Mouse (Mus musculus) spleen, postnatal 14 days (tissue): ENCODE results near the gene Tm6sf2.
"Not testable (repeated sequence)": the region's sequence is repeated elsewhere in the genome, so short reads cannot be mapped to it uniquely, and the experiment has no call there.

Experiments used
- DNase-seq, 2 experiments: peaks; one replicate each; pipeline ENCODE4 v3.0.0; 2021 to 2022; ENCODE audit warnings: low spot score in 2 of 2

The Tm6sf2 gene

DNA sequence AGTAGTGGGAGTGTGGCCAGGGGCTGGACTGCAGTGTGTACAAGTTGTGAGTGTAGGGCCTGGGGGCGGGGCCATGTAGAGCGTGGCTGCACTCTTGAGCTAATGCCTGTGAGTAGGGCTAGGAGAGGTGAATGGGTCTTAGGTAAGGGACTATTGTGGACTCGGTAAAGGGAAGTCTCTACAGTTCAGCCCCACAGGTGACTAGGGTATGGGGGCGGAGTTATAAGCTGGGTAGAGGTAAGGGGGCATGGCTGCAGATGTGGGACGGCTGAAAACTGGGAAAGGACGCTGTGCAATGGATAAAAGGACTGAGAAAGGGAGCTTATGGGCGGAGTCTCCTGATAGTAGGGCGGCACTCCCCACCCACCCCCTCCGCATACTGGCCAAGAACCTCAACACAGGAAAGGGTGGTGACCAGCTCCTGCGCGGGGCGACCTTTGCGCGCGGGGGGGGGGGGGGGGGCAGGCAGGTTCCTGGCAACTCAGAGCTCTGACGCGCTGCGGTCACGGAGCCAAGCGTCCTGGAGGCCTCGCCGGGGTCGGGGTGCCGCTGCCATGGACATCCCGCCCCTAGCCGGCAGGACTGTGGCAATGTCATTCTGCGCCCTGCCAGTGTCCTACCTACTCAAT, at the start of gene Tm6sf2:
Tm6sf2 (plus strand) TSS at position 484 of the 629 bp plus-strand sequence.
- DNase-seq: no peak

DNA sequence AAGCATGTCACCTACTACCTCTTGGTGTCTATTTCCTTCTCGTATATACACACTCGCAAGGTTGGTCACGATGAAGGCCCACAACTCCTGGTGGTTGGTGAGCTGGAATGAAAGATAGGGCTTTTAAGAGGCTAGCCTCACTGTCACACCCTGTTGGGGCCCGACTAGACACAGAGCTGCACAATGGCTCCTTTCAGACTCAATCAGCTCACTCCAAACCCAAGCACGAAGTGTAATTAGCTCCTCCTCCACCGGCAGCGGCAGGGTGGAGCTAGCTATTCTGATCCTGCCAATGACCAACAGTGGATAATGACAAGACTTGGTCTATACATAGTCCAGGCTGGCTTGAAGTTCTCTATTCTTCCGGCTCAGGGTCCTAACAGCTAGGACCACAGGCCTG, 49.1 kb upstream of the Tm6sf2 start:
- no peak for DNase-seq

DNA sequence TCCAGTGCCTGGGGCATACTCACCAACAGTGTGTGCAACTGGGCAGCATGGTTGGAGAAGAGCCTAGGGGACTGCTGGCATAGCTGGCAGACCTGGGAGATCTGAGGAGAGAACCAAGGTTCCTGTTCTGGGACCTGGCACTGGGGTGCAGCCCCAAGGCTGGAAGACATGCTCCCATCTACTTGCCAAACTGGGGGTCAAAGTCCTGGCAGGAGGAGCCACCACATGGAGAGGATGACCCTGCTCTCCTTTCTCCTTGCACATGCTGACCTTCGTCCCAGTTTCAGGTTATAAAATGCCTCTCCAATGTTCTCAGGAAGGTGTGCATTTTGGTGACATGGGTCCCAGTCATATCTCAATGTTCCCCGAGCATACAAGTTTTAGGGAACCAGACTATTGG, 46.6 kb upstream of the Tm6sf2 start:
- no peak for DNase-seq

DNA sequence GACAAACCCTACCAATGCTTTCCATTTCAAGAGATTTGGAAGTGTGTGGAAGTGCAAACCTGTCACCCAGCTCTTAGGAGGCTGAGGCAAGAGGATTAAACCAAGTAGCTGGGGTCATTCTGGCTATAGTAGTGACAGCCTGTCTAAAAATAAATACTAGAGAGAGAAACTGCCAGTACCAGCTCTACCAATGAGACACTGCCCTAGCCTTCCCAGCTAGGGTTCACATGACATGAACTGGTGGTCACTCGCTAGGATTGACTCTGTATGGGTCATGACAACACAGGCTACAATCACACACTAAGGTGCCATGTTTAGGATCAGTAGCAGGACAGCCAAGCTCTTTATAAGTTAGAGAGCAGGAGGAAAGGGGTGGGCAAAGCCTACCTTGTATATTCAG, 42.5 kb upstream of the Tm6sf2 start:
- DNase-seq: no peak

DNA sequence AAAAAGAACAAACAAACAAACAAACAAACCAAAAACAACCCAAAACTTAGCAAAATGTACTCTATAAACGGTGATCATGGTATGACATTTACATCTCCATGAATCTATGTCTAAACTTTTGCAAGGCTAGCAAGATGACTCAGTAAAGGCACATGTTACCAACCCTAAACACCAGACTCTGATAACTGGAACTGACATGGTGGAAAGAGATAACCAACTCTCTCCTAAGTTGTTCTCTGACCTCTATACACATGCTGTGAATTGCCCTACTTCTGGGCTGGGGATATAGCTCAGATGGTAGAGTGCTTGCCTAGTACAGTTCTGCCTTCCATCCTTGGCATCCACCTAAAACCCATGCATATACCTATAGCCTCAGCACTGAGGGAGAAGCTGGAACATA, 34.7 kb upstream of the Tm6sf2 start:
- DNase-seq: no peak

DNA sequence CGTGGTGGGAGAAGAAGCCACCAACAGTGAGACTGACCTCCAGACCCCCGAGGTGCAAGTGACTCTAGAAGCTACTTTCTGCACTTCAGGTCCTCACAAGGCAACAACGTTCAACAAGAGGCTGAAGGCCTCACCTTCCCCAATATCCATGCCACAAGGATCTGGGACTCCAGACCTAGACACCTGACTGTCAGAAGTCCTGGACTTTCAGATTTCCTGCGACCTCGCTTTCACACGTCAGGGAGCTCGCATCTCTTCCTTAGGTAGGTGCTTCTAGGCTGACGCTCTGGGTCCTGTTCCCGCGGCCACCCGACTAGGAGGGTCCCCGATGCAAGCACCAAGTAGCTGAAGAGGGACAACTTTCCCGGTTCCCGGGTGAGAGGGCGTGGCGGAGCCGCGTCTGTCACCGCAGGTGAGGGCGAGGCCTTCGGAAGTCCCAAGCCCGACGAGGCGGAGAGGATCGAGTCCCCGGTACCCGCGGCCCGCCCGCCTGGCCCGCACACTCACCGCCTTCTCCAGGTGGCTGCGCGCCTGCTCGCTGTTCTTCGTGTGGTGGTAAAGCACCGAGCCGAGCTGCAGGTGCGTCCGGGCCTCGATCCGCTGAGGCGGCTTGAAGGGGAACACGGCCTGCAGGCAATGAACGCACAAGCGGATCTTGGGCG, 30.7 kb upstream of the Tm6sf2 start:
- peak; percentile 29 to 34 for DNase-seq

DNA sequence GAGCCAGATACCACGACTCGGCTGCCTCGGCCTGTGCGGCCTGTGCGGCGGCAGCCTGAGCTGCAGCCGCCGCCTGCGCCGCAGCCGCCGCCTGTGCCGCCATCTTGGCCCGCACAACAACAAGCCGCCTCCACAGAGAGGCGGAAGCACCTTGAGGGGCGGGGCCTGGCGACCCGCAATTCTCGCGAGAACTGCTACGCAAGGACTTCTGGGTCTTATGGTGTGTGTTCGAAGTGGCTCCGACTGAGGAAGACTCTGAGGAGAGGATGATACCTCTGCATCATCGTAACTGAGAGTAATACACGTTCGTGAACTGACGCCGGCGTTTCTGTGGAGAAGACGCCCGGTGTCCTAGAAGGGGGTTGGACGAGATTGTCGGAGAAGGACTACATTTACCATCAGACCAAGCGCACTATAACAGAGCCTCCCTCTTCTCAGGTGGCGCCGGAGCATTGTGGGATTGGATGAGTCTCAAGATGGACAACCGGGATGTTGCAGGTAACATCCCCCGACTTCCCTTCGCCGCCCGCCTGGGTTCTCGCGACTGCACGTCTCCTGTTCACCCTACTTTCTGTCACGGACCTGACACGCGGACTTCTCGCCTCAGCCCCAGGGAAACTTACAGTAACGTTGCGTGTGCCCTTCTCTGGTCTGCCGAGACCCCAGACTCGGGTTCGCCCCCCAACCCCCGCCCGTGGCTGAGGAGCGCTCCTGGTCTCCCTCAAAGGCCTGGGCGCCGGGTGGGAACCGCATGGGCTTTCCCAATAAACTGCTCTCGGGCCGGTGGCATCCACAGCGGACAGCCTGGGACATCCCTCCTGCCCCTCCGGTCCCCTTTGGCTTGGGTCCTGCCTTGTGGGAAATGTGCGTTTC, 29.9 kb upstream of the Tm6sf2 start, which contains the start of the genes Mau2 and Sugp1:
Mau2 (minus strand) TSS at position 152 of the 873 bp plus-strand sequence.
Sugp1 (plus strand) TSS at position 231 of the 873 bp plus-strand sequence.
- peak; percentile 94 to 97 for DNase-seq

DNA sequence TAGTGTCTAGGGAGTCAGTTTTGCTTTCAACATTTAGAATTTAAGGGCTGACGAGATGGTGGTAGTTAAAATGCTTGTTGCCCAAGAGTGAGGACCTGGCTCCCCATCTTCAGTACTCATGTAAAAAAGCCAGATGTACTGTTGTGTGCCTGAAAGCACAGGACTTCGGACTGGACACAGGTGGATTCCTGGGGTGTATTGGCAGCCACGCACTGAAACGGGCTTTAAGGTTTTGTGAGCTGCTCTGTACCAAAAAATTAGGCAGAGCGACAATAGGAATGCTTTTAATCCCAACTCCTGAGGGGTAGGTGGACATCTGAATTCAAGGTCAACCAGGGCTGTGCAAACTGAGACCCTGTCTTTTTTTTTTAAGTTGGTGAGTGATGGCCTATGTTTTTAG, 28.7 kb upstream of the Tm6sf2 start:
- no peak for DNase-seq

DNA sequence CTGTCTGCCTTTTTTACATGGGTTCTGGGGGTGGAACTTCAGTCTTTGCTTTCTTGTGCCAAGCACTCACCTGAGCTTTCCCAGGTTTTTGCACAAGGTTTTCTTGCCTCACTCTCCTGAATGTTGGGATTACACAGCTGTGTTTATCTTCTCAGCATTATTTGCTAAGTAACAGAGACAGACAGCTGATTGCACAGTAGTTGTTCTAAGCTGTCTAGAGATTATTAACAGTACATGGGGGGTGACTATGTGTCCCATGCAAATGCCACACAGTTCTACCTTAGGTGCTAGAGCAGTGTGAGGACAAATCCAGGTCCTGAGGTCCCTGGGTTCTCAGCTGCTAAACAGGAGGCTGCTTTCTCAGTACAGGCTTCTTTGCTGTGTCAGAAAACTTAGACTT, 23.1 kb upstream of the Tm6sf2 start:
- no peak for DNase-seq

DNA sequence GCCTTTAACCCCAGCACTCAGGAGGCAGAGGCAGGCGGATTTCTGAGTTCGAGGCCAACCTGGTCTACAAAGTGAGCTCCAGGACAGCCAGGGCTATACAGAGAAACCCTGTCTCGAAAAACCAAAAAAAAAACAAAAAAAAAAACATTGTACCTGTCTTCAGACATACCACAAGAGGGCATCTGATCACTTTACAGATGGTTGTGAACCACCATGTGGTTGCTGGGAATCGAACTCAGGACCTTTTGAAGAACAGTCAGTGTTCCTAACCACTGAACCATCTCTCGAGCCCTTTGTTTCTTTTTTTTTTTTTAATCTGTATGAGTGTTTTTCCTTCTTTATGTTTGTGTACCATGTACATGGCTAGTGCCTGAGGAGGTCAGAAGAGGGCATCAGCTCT, 22.3 kb upstream of the Tm6sf2 start:
- not testable (repeated sequence) for DNase-seq

DNA sequence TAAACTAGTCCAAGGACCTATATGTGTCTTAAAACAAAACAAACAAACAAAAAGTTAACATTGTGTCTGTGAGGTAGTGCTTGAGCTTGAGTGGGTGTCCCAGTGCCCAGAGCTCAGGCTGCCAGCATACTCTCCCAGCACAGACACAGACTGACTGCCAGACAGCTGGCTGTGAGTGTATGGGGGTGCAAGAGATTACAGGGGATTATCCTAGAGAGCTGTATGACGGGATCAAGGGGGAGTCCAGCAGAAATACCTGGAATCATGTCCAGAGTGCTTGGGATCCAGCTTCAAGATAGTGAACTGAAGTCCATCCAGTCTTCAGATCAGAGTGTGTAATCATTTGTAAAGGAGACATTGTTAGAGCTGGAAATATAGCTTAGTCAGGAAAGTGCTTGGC, 15.0 kb upstream of the Tm6sf2 start:
- no peak for DNase-seq

DNA sequence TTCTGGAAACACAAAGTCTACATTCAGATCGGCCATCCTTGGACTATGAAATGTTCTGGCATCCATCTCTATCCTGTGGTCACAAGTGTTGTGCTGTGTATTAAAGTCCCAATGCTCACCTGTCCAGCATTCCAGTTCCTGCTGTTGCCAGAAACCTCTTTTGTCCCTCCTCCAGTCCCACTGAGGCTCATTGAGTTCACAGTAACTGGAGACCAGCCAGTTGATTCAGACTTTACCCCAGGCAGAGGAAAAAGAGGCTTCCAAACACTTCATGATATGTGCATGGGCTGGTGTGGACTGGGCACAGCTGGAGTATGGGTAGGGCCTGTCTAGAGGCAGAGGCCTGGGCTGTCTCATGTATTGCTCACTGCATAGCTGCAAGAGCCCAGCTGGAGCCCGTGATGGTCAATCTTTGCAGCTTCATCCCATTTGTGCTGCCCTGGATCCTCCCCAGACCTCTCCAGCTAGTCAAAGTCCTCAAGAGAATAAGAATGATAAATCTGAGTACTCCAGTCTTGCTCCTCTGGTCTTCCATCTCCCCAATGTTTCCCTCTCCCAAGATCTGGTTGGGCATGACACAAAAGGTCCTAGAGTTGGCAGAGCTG, 786 bp upstream of the Tm6sf2 start:
- no peak for DNase-seq

DNA sequence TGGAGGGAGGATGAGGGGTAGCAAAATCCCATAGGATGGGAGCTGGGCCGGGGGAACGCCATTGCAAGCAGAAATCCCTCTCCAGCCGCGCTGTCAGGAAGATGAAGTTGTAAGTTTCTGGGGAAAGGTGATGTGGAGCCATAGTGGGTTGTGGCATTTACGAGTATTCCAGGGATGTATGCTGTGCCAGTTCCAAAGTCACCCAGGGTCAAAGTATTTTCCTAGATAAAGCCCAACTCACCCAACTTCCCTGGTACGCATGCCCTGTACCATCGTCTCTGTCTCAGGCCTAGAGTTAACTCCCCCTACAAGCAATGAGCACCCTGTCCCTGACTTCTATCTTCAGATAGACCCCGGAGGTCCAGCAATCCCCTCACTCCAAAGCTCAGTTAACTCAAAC, 396 bp downstream of the Tm6sf2 start:
- no peak for DNase-seq

DNA sequence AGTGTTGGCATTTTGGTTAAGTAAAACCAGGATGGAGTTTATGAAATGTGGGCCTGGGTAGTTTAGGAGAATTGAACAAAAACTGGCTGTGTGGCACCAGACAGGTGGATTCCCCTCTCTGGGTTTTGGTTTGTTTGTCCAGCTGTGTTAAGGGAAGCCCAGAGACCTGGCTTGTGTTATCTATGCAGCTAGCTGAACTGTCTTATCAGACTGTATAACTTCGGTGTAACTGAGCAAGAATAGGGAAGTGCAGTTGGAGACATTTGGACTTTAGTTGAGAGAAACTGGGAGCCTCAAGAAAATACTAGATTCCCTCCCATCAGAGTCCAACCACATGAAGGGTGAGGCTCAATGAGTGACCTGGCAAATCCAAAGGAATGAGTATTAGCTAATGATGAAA, 958 bp downstream of the Tm6sf2 start:
- DNase-seq: no peak

DNA sequence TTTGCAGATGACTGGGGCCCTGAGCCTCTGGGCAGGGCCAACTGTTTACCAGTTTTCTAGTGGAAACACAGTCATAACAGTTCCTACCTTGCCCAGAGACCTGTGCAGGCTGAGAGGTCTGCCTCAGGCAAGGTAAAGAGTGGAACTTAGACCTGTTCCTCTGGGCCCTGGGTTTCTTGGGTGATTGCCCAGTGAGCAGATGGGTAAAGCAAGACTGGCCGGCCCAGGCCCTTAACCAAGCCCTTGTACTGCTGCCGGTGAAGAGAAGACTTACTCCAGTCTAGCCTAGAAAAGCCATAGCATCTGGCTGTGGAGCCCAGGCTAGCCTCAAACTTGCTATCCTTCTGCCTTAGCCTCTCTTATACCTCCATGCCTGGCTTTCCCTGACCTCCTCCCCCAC, 9.3 kb downstream of the Tm6sf2 start:
- no peak for DNase-seq

DNA sequence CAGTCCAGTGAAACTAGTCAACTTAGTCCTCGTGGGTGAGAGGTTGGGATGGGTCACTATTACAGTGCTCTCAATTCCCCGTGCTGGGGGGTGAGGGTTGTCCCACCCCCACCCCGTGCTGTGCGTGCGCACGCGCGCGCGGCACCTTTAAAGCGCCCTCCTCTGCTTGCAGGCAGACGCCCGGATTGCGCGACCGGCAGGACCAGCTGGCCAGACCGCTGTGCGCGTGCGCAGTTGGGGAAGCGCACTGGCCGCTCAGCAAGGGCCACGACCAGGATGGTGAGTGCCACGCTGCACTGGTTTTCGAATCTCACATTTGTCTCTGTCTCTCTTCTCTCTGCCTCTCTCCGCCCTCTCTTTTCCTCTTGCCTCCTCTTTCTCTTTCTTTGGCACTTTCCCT, 10.6 kb downstream of the Tm6sf2 start, which contains the start of gene Hapln4:
Hapln4 (plus strand) TSS at position 173 of the 400 bp plus-strand sequence.
- DNase-seq: no peak

DNA sequence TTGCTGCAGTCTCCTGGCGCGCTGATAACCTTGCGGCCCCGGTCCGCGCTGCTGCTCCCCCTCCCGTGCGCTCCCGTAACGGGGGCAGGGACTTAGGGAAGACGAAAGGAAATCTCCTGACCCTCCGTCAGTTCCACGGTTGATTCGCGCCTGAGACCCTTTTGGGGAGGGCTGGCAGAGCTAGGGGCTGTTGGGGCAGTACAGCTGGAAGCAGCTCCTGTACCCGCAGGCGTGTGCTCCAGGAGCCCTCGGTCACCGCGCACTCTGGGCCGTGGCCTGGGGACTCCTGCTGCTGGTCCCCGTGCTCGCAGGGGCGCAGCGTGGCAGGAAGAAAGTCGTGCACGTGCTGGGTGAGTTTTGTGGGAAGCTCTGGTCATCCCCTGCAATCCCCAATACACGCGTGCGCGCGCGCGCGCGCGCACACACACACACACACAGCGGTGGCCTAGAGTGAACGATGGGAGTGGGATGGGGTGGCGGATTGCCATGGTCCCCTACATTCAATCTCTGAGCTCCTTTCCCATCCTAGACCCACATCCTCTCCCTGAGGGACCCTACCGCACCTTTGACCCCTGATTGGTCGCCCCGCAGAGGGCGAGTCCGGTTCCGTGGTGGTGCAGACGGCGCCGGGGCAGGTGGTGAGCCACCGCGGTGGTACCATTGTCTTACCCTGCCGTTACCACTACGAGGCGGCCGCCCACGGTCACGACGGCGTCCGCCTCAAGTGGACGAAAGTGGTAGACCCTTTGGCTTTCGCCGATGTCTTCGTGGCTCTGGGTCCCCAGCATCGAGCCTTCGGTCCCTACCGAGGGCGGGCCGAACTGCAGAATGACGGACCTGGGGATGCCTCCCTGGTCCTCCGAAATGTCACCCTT, 11.7 kb downstream of the Tm6sf2 start:
- no peak for DNase-seq

DNA sequence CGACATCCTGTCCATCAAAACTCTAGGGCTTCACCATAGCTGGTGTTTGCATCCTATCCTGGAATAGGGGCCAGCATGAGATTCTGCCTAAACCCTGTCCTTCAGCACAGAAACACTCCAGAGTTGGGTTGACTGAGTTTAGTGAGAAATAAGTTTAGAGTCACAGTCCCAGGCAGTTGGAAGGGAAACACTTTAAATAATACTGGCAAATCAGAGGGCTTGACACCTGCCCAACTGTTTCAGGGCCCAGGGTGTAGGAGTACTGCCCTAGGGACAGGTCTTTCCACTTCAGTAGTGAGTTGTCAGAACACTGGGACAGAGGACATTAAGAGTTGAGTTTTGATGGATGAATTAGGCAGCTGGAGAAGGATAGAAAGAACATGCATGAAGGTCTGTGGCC, 13.4 kb downstream of the Tm6sf2 start:
- DNase-seq: no peak

DNA sequence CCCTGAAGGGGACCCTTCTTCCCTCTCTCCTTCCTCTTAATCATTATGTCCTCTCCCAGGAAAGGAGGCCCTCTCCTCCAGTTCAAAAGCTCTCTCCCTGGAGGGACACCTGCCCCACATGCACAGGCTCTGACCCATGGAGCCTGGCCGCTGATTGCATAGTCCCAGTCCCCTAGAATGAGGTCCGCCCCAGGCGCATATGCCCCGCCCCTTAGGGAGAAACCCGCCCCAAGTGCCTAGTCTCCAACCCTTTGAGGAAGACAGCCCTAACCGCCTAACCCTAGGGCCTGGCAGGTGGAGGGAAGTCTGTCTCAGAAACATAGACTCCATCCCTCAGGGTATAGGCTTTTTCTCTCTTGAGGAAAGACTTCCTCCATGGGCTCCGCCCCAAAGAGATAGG, 14.5 kb downstream of the Tm6sf2 start:
- no peak for DNase-seq

DNA sequence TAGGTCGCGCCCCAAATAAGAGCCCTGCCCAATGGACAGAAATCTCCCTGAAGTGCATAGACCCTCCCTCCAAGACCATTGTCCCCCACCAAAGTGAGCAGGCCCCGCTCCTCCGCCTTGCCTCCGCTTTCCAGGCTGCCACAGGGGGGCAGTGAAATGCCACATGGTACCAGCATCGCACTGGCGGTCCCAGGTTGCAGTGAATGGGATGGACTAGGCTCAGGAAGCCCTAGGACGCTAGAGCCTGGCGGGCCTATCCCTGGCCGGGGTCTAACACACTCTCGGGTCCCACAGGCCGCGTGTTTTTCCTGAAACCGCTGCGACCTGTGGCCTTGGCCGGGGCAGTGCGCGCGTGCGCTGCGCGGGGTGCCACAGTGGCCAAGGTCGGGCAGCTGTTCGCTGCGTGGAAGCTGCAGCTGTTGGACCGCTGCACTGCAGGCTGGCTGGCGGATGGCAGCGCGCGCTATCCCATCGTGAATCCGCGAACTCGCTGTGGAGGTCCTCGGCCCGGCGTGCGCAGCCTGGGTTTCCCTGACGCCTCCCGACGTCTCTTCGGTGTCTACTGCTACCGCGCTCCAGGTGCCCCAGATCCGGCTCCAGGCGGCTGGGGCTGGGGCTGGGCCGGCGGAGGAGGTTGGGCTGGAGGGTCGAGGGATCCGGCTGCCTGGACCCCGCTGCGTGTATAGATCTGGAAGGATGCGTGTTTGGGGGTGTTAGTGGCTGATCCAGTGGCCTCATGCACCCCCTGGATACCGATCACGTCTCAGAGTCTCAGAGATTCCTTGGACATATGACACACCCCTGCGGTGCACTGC, 15.3 kb downstream of the Tm6sf2 start:
- peak in 1 of 2 experiments; percentile 19 for DNase-seq
